8 mouse cellular contexts compared by ENCODE assay signal in genomic region chr4:118526408-118527334, GRCm38 (mm10). TPM values are rescaled to one million over a fixed set of nuclear protein-coding genes. Genes with fewer than 3 reads are reported as not detected.
DNase-seq lines count a peak whose midpoint lies in the region; ATAC-seq lines count a peak whose summit lies in the region.

2610528J11Rik (plus strand) TSS chr4:118526999.

- no peaks in the 10 kb centered on the region for H3K27me3 ChIP-seq in kidney, embryonic 15.5 days
- peaks cover 4% of the 10 kb centered on the region; the same call in 1 of the 2 replicates for H3K27me3 ChIP-seq in hindbrain, embryonic 13.5 days

- peak; percentile 34 for DNase-seq in ovary, postnatal 36 days (ENCODE audit: low spot score)
- DNase-seq in ovary, postnatal 10 days (ENCODE audit: low spot score), result no peak
- DNase-seq in lung, adult 18-20 months, result peak; percentile 87 to 91
- DNase-seq in urinary bladder, postnatal 4 days (ENCODE audit: low spot score in 2 of 2), result peak; percentile 46 to 69
- no peak for DNase-seq in cerebellum, postnatal 25 days
- no peak for DNase-seq in cerebellum, postnatal 14 days

- H3K4me2 ChIP-seq in kidney, embryonic 15.5 days, result peak within 1 kb of the TSS; percentile 46
- H3K4me2 ChIP-seq in hindbrain, embryonic 13.5 days, result no peak within 1 kb of the TSS

- H3K27ac ChIP-seq in kidney, embryonic 15.5 days, result peak within 1 kb of the TSS; percentile 74
- H3K27ac ChIP-seq in hindbrain, embryonic 13.5 days, result no peak within 1 kb of the TSS

- no peak within 1 kb of the TSS for H3K9ac ChIP-seq in kidney, embryonic 15.5 days
- no peak within 1 kb of the TSS for H3K9ac ChIP-seq in hindbrain, embryonic 13.5 days

- peak within 1 kb of the TSS; percentile 36 for H3K4me3 ChIP-seq in kidney, embryonic 15.5 days (replicated peaks)
- no peak within 1 kb of the TSS for H3K4me3 ChIP-seq in hindbrain, embryonic 13.5 days

- WGBS in kidney, embryonic 15.5 days, result 46% methylated on average over 17 of the region's 17 CpGs
- 46% methylated on average over 17 of the region's 17 CpGs for WGBS in hindbrain, embryonic 13.5 days

- peak; percentile 69 for ATAC-seq in kidney, embryonic 15.5 days (replicated peaks; ENCODE audit: low FRiP score)
- no peak for ATAC-seq in hindbrain, embryonic 13.5 days (ENCODE audit: low FRiP score)

- H3K4me1 ChIP-seq in kidney, embryonic 15.5 days, result peaks cover 15% of the 10 kb centered on the region
- no peaks in the 10 kb centered on the region for H3K4me1 ChIP-seq in hindbrain, embryonic 13.5 days (replicated peaks)

- no peaks in the 10 kb centered on the region for H3K9me3 ChIP-seq in kidney, embryonic 15.5 days (replicated peaks)
- H3K9me3 ChIP-seq in hindbrain, embryonic 13.5 days, result no peaks in the 10 kb centered on the region

- no peaks in the 10 kb centered on the region for H3K36me3 ChIP-seq in kidney, embryonic 15.5 days
- H3K36me3 ChIP-seq in hindbrain, embryonic 13.5 days, result no peaks in the 10 kb centered on the region

RNA-seq across cellular contexts. Expression of gene 2610528J11Rik, which starts in this region (rescaled TPM):
- polyA plus RNA-seq in kidney, embryonic 15.5 days (2015; fragmentation: Nextera tagmentation; extraction: Ambion mirVana), result 21.4 and 21.7 TPM in 2 replicates
- polyA plus RNA-seq in hindbrain, embryonic 13.5 days (2015; fragmentation: Nextera tagmentation; extraction: Ambion mirVana), result not detected in 2 replicates

Comparison
In these comparisons a context has a peak if more than half of its experiments do, and no peak if none do; other contexts are left out.
1. RNA of gene 2610528J11Rik (polyA plus RNA-seq): 21.4 to 21.7 TPM in kidney, embryonic 15.5 days; not detected in hindbrain, embryonic 13.5 days; every median in the first group is over 10 times any median in the second.
2. DNase-seq: peak in ovary, postnatal 36 days (single experiment), lung, adult 18-20 months (2 of 2) and urinary bladder, postnatal 4 days (2 of 2); none in ovary, postnatal 10 days (single experiment), cerebellum, postnatal 25 days (0 of 2) and cerebellum, postnatal 14 days (0 of 2).